Mouse (Mus musculus) E14TG2a.4 (cell line): Measurements from ENCODE around the gene Srd5a1.
A peak's percentile ranks its signal among the peaks of the same experiment; 100 is the strongest.

ENCODE experiments used
- H3K27me3 ChIP-seq: 2 replicates; pipeline ENCODE4 v1.6.1; 2014; ENCODE audit warnings: low read length, control low read depth; ENCODE audit not compliant: insufficient read depth
- H3K36me3 ChIP-seq: 2 replicates; pipeline ENCODE4 v1.6.1; 2014; ENCODE audit warnings: low read length, control low read depth; ENCODE audit not compliant: insufficient read depth
- H3K4me1 ChIP-seq: replicated peaks from 2 replicates; pipeline ENCODE4 v1.6.1; 2014; ENCODE audit warnings: low read depth, low read length, control low read depth
- H3K4me3 ChIP-seq: replicated peaks from 2 replicates; pipeline ENCODE4 v1.5.1; 2014; ENCODE audit warnings: mild to moderate bottlenecking, low read length
- H3K9me3 ChIP-seq: 2 replicates; pipeline ENCODE4 v1.6.1; 2014; ENCODE audit warnings: low read length, control low read depth
- CTCF ChIP-seq: conservative IDR thresholded peaks from 2 replicates; pipeline ENCODE4 v1.5.1; 2014; ENCODE audit warnings: low read length
- NANOG ChIP-seq: IDR thresholded peaks from 2 replicates; pipeline ENCODE4 v1.6.1; 2014; ENCODE audit warnings: borderline replicate concordance, low read length, mixed read lengths
- POU5F1 ChIP-seq: IDR thresholded peaks from 2 replicates; pipeline ENCODE4 v1.6.1; 2014; ENCODE audit warnings: low read length, borderline replicate concordance

Gene Srd5a1

DNA sequence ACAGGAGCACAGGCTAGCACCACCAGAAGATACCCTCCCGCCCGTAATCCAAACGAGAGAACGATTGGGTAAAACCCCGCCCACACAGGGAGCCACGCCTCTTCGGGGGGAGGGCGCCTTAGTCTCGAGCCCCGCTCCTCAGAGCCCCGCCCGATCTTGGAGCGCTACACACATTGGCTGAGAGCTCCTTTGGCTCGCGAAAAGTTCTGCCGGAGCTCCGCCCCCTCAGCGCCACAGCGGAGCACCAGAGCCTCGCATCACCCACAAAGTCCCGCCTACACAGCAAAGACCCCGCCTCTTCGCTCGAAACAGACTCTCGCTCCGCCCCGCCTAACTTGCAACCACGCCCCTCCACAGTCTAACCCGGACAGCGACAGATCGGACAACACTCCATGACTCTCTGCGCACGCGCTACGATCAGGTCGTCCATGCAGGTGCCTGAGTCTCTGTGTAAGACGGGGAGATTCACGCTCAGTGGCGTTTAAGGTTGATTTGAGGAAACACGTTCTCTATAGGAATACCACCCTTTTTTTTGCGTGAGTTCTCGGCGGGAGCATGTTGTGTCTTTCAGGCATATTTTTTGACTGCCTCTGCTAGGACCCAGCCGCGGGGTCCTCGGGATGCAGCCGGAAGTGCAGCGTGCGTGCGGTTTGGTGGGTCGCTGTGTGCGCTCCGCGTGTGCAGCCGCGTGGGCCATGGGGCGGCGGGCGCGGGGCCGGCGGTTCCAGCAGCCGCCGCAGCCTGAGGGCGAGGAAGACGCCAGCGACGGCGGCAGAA lies at the start of gene Srd5a1:
Gene Srd5a1 (minus strand): TSS at position 45 of the 777 bp plus-strand sequence.
- Histone ChIP-seq H3K27me3 (peaks cover 5% of the 10 kb centered on the region; the same call in 1 of the 2 replicates), H3K4me3 (peak within 1 kb of the TSS; percentile 99), H3K9me3 (no peaks in the 10 kb centered on the region), H3K4me1 (peaks cover 32% of the 10 kb centered on the region), H3K36me3 (peaks cover 39% of the 10 kb centered on the region)
- TF ChIP-seq CTCF = no peak
- no peak for TF ChIP-seq NANOG
- no peak for TF ChIP-seq POU5F1

DNA sequence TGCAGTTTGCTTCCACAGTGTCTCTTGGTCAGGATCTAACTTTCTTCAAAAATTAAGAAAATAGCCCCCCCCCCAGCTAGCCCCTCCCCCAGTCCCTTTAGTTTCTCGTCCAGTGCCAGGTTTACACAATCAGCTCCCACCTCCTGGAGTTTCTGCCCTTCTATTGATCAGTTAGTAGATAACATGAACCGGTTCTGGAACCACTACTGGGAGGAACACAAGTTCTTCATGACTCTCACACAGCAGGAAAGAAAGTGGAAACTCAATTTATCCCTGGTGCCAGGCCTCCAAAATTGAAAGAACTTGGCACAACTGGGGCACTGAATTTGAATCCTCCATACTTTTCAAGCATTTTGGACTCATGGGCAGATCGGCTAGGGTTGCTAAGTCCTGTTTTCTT lies 43.3 kb upstream of the Srd5a1 start:
- Histone ChIP-seq H3K4me3 (no peak overlapping the region), H3K9me3 (no peaks in the 10 kb centered on the region)
- TF ChIP-seq POU5F1 (no peak), NANOG (no peak), CTCF (no peak)

DNA sequence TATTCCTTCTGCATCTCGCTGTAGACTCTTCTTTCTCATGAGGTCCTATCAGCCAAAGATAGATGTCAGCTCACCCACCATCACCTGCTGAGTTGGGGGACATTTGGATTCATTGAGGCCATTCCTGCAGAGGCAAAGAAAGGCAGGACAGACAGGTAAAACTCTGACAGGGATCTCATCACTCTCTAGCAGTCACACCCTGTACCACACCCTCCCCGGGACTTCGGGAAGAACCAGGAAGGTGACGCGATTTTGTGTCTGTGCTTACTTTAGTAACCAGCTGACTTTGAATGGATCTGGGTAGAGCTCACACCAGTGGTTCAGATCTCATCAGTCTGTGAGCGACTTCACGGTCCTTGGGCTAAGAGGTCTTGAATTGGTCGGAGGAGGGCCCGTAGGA lies 35.2 kb upstream of the Srd5a1 start:
- Histone ChIP-seq H3K4me3 (no peak overlapping the region), H3K9me3 (no peaks in the 10 kb centered on the region), H3K4me1 (peaks cover 3% of the 10 kb centered on the region; the same call in 1 of the 2 replicates), H3K36me3 (peaks cover 5% of the 10 kb centered on the region; the same call in 1 of the 2 replicates), H3K27me3 (no peaks in the 10 kb centered on the region)
- TF ChIP-seq CTCF (no peak), POU5F1 (no peak), NANOG (no peak)

More for the DNA sequence above, 43.3 kb upstream of the Srd5a1 start:
- Histone ChIP-seq H3K27me3 (no peaks in the 10 kb centered on the region), H3K4me1 (0 out of 2 replicates have a peak, but pooled peaks cover 4% of the 10 kb centered on the region), H3K36me3 (no peaks in the 10 kb centered on the region)

DNA sequence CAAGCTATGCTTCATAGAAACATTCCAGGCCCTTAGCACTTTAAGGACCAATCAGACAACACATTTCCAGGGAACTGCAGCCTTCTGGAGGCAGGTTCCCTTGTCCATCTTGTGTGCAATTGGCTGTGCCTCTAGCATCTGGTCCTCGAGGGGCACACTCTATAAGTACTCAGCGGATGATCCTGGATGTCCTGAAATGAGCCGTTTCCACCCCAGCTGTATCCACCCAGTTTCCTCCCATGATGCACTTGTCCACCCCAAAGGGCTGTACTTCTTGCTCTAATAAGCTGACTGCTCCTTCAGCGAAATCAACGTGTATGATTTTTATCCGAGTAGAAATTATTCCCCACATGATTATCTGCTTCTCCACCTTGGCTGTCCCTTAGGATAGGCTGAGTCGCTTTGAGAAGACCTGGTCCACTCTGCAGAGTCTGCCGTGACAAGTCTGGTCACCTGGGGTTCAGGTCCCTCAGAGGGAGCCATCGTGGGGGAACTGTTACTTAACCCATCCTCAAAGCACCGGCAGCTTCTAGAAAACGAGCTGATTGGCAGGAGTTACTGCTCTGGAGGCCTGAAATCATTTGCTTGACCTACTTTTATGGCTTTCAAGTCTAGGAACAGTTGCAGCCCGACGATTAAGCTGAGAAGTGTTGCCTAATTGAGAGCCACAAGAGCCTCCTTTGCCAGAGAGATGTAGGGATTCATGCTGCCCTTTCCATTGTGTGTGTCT lies 34.6 kb upstream of the Srd5a1 start:
- Histone ChIP-seq H3K4me1 (peaks cover 3% of the 10 kb centered on the region; the same call in 1 of the 2 replicates), H3K36me3 (peaks cover 9% of the 10 kb centered on the region; the same call in 1 of the 2 replicates), H3K9me3 (no peaks in the 10 kb centered on the region), H3K27me3 (no peaks in the 10 kb centered on the region), H3K4me3 (no peak overlapping the region)
- TF ChIP-seq CTCF = no peak
- no peak for TF ChIP-seq POU5F1
- TF ChIP-seq NANOG = no peak

DNA sequence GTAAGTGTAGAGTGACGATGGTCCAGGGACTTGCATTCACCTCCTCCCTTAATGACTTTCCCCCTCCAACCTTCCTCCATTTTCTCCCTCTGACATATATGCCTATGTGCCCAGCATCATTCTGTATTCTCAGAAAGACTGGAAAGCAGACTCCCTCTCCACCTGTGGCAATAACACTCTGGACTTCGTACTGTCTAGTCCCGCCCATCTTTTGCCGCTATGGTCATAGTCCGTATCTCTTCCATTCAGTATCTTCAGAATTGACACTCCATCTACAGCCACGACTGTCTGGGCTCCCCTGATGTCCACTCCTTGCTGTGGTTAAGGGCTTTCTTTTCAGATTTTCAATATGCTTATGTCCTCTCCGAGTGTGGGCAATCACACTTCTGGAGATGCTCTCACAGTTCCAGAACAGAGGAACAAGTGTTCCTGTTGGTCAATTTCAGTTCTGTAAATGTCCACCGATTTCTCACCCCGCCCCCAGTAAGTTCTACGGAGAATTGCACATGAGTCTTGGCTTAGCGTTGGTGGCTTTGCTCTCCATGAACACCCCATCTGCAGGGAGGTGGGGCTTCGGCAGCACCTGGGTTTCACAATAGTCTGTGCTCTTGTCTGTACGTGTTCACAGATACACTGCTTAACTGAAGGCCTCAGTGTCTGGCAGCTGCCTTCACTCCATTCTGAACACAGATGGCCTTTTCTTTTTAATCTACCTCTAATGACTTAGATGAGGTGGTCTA lies 33.4 kb upstream of the Srd5a1 start:
- H3K4me3 ChIP-seq = no peak overlapping the region
- H3K9me3 ChIP-seq = no peaks in the 10 kb centered on the region
- TF ChIP-seq CTCF (no peak), NANOG (no peak), POU5F1 (no peak)
- peaks cover 3% of the 10 kb centered on the region; the same call in 1 of the 2 replicates for H3K4me1 ChIP-seq
- peaks cover 22% of the 10 kb centered on the region for H3K36me3 ChIP-seq
- H3K27me3 ChIP-seq = no peaks in the 10 kb centered on the region

DNA sequence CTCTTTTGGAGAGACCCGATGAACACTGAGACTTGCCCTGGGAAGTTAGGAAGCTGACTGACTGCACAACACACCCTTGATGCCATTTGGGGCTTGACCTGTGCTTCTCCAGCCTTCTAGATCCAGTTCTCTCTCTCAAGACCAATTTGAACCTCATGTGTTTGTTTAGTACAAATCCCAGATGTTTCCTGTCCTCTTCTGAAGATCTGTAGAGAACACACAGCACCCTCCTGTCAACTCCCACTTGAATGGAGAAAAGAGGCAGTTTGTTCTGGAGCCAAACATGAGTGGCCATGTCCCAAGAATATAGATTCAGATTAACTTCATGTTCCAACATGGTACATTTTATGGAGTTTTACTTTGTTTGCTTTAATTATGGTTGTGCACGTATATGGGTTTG lies 32.7 kb upstream of the Srd5a1 start:
- Histone ChIP-seq H3K4me3 (no peak overlapping the region), H3K4me1 (peaks cover 3% of the 10 kb centered on the region; the same call in 1 of the 2 replicates), H3K36me3 (peaks cover 29% of the 10 kb centered on the region), H3K9me3 (no peaks in the 10 kb centered on the region), H3K27me3 (no peaks in the 10 kb centered on the region)
- TF ChIP-seq POU5F1 (no peak), CTCF (no peak), NANOG (no peak)

DNA sequence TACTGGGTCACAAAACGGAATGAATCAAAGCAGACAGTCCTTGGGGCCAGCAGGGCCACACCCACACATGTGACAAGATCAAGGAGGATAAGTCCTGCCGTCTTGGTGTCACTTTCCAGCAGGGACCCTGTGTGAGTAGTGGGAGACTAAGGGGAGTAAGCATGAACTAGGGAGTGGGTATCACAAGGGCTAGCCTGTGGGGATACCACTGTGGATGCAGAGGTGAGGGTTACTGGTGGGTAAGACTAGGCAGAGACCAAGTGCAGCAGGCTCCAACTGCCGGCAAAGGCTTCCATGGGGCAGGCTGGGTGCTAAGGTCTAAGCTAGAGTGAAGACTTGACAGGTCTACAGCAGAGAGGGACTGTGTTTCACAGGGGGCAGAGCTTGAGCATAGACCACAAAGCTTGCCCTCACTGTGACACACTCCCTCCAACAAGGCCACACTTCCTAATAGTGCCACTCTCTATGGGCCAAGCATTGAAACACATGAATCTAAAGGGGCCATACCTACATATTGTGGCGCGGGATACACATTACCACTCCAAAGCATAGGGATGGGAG lies 31.5 kb upstream of the Srd5a1 start:
- H3K27me3 ChIP-seq = no peaks in the 10 kb centered on the region
- no peaks in the 10 kb centered on the region for H3K9me3 ChIP-seq
- H3K4me3 ChIP-seq = no peak overlapping the region
- TF ChIP-seq CTCF = no peak
- no peak for TF ChIP-seq POU5F1
- TF ChIP-seq NANOG = no peak
- peaks cover 3% of the 10 kb centered on the region; the same call in 1 of the 2 replicates for H3K4me1 ChIP-seq
- H3K36me3 ChIP-seq = peaks cover 41% of the 10 kb centered on the region

DNA sequence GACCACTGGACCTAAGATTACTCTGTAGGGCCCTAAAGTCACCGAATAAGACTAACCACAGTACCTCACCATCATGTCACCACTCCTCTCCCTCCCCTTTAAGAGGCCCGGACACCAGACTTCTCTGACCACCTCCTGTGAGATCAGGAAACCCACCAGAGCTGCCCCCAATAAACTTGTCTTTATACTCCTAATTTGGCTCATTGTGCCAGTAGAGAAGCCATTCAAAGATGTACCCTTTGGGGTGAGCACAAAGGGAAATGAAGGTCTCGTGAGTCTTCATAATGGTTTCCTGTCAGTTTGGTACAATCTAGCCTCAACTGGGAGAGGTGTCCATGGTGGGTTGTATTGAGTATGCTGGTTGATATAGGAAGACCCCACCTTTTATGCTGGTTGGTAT lies 29.8 kb upstream of the Srd5a1 start:
- TF ChIP-seq NANOG = no peak
- no peak for TF ChIP-seq POU5F1
- no peak for TF ChIP-seq CTCF
- H3K9me3 ChIP-seq = no peaks in the 10 kb centered on the region

More for the DNA sequence above, 29.8 kb upstream of the Srd5a1 start:
- peaks cover 4% of the 10 kb centered on the region for H3K4me1 ChIP-seq
- no peaks in the 10 kb centered on the region for H3K27me3 ChIP-seq
- H3K4me3 ChIP-seq = no peak overlapping the region
- H3K36me3 ChIP-seq = peaks cover 58% of the 10 kb centered on the region
